Mouse (Mus musculus) lung, postnatal 10 days (tissue): Measurements from ENCODE around the gene Fzr1.

Source experiments
- DNase-seq: peaks from one replicate; pipeline ENCODE4 v3.0.0; 2021

Gene Fzr1

DNA sequence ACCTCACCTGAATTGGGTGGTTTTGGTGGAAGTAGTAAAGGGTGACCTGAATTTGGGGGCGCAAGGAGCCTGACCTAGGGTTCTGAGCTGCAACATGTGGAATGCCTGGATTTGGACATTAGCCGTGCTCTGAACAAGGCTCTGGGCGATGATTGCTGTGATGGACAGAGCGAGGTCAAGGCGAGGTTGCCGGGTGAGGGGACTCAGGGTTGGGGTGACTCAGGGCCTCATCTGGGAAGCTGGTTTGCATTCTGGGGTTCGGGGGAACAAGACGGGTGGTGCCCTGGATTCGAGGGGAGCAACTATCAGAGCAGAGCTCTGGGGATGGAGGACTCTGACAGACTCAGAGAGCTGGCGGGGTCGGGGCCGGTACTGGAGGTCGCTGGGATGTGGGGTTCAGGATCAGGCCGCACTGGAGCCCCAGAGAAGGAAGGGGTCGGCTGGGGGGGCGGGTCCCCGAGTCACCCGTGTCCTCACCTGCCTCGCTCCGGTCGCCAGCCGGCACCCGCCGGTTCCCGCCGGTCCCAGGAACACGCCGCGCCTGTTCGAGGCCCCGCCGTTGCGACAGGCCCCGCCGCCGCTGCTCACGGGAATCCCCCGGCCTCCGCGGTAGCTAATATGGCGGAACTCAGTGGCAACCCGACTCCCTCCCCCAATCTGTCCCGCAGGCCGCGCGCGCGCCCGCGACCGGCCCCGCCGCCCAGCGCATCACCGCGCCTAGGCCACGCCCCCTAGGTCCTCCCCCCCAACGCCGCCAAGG, at the start of gene Fzr1:
Gene Fzr1, minus strand, starts transcription at position 724 of the 760 bp plus-strand sequence.
- DNase-seq, result no peak

GRCm38 (mm10) chr10:81427804-81428506, 49.6 kb upstream of the Fzr1 start:
- peak; percentile 3 for DNase-seq

DNA sequence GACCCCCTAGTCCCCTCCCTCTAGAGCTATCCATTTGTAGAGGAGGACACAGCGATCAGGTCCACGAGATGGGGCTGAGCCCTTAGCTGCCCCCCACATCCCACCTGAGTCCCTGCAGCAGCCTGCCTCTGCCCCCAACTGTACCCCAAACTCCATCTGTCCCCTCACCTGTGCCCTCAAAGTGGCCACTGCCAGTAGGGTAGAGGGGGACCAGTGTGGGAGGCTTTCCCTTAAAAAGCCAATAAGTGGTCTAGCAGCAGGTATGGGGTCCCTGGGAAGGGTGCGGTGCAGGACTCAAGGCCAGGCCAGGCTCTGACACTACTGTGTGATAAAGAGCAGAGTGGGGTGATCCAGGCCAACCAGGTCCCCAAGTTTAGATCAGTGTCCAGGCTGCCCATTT, 49.0 kb upstream of the Fzr1 start:
- DNase-seq, result no peak

DNA sequence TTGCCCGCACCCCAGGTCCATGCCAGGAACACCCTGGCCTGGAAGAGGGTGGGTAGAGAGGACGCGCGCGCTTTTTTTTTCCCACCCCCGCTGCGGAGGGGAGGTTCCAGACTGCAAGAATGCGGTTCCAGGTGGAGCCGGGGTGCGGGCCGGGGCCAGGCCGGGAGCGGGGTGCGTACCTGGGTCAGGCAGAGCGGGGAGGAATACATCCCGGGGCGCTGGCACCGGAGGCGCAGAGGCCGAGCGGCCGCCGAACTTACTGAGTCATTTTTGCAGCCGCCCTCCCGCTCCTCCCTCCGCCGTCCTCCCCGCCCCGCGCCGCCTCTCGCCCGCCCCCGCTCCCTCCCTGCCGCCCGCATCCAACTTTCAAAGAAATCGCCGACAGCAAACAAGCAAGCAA, 48.6 kb upstream of the Fzr1 start:
- DNase-seq, result peak; percentile 75

DNA sequence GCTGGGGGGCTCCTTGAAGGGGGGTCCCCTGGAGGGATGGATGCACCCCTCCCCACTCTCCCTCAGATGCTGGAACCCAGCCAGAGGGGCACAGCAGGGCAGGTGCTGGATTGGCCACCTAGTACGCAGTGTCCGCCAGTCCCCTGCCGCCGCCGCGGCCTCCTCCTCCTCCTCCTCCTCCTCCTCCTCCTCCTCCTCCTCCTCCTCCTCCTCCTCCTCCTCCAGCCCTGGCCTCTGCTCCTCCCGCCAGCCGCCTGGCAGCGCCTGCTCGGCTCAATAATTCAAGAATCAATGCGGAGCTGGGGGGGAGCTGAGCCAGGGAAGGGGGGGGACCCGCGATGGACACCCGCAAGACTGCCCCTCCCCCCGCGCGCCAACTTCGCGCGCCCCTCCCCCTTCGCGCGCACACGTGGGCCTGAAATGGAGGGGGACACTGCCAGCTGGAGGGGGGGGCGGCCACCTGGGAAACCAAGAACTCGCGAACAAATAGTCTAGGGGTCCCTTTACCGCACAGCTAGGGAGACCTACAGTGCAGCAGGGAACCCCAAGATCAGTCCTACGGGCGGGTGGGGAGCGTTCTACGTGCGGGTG, 47.9 kb upstream of the Fzr1 start:
- DNase-seq, result peak; percentile 26

GRCm38 (mm10) chr10:81425236-81425850, 47.0 kb upstream of the Fzr1 start:
- peak; percentile 49 for DNase-seq

DNA sequence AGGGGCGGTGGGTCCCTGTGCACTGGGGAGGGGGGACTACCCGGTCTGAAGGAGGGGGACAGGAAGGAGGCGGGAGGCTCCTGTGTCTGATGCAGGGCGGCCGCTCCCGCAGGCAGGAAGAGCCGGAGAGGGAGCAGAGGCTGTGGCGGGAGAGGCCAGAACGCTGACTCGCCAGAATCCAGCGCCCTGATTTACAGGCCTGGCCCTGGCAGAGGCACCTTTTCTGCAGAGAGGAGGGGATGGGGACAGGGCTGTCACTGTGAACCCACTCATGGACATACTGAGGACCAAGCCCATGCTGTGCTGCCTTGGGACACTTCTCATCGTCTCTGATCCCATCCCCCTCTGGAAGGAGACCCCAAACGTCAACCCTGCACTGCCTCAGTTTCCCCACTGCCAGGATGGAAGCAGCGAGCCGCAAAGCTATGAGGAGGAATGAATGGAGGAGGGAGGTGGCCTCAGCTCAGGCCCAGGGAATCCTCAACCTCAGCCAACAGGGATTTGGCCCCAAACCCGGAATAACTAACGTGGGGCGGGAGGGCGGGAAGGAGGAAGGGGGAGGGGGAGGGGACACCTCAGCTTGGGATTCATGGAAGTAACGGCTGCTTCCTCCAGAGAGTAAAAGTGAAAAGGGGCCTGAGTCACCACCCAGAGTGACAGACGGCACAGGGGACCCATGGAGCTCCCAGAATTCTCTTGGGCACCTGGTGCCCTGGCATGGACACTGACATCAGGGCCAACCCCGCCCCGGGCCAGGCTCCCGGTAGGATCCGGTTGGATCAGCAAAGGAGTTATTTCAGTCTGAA, 46.1 kb upstream of the Fzr1 start:
- peak; percentile 71 for DNase-seq

DNA sequence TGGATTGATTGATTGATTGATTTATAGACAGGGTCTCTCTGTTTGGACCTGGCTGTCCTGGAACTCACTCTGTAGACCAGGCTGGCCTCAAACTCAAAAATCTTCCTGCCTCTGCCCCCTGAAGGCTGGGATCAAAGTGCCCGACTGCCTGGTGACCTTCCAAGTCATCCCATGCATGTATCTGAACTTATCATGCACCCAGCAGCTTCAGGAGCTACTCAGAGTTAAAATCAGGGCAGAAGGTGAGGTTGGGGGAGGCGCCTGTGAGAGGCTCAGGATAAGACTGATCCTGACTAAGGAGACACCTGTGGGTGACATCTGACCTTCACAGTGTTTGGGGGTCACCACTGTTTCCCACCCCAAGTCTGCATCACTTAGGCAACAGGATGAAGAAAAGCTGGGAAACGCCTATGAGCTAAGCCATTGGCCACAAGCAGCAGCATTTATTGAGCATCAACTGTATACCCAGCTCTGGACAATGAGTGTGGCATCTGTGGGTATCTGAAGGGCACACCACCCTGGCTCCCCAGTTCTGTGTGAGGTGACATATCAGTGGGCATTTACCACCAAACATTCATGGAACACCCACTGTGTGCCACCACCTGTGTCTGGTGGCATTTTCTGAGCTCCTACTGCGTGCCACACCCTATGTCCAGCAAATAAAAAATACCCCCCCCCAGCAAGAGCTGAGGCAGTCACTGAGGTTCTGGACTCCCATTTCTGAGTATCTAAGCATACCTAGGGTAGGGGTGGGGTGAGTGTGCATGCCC, 45.3 kb upstream of the Fzr1 start:
- DNase-seq, result peak; percentile 2

DNA sequence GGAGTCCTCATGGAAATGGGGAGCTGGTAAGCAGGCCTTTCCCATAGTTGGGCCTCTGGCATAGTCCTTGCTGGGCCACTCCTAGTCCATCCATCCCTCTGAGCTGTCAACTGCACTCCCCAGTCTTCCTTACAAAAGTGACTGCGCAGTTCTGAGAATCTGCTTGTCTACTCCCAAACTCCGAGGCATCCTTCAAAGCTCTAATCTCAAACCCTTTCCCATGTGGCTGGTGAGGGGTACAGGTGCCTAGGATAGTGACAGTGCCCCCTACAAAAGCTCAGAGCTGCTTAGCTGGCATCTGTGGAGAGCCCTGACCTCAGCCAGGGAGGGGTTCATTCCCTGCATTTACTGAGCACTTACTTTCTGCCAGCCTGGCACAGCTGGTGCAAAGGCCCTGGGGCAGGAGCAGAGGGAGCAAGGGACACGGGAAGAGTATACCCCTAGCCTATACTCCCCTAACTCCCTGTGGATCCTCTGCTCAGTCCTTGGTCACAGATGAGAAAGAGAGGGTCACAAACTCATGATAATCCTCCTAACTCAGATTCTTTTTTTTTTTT, 44.4 kb upstream of the Fzr1 start:
- DNase-seq, result peak; percentile 2

- peak; percentile 48 for DNase-seq
These were observed 43.9 kb upstream of the Fzr1 start for GRCm38 (mm10) chr10:81422191-81422590.

DNA sequence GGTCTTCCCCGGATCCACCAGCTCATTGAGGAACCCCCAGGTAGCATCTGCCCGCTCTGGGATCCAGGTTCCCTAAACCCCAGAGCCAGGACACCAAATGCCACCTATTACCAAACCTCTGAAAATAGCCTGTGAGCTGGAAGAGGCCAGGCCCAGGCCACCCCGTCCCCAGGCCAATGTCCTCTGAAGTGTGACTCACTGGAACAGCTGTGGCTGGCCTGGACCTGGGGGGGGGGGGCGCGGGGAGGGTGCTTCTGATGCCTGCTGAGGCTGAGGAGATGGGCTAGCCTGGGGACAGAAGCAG, 43.4 kb upstream of the Fzr1 start:
- peak; percentile 18 for DNase-seq

DNA sequence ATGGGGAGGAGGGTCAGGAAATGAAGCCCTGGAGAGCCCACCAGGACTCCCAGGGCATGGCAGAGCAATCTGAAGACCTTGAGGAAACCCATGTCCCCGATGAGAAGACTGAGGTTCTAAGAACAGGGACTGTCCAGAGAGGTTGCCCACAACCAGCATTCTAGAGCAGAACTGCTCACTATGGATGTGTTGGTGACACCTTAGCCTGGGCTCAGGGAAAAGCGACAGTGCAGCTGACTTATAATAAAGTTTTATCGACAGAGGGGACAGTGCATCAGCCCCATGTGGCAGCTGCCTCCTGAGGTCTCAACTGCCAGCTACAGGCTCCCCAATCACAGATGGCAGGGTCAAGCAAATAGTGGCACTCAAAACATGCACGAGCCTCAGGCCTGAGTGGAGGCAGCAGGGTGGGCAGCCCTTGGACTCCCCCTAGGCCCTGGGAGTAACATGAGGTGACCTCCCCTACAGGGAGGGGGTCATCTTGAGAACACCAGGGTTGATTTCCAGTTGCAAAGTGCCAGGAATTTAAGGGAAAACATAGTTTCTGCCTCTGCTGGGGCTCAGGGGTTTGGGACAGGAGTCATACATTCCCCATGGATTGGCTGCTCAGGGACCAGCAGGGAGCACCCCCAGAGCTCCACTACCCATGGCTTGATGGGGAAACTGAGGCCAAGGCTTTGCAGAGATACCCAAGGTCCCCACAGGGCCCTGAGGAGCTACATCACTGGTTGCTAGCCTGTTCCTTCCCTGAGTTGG, 42.9 kb upstream of the Fzr1 start:
- DNase-seq, result peak; percentile 3

GRCm38 (mm10) chr10:81420191-81420767, 42.0 kb upstream of the Fzr1 start:
- DNase-seq, result peak; percentile 67

DNA sequence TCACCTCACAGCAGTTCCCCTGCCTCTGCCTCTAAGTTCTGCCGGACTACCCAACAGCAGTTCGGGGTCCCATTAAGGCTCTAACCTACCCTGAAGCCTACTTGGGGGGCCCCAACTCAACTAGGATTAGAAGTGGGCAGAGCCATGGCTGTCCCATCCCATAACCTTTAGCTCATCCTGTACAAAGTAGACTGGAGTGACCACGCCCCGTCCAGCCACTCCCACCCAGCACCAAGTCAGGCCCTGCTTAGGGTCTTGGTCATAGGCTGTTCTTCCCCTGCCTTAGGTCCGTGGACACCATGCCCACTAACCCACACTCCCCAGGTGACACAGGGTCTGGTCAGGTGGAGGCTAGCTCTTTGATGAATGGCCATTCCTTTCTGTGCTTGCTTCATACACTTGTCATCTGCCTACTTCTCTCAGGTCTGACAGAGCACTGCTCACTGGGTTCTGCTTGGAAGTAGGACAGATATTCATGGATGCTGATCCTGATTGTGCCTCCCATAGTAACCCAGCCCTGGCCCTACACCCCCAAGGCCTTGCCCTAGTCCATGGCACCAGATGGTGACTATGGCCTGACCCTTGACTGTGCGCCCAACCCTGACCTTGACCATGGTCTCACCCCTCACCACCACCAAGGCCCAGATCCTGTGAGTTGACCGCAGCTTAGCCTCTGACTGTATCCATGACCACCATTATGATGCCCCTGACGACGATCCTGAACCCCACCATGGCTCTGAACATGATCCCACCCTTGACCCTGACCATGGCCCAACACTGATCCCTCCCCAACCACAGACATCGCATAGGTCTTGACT, 41.0 kb upstream of the Fzr1 start:
- peak; percentile 7 for DNase-seq

DNA sequence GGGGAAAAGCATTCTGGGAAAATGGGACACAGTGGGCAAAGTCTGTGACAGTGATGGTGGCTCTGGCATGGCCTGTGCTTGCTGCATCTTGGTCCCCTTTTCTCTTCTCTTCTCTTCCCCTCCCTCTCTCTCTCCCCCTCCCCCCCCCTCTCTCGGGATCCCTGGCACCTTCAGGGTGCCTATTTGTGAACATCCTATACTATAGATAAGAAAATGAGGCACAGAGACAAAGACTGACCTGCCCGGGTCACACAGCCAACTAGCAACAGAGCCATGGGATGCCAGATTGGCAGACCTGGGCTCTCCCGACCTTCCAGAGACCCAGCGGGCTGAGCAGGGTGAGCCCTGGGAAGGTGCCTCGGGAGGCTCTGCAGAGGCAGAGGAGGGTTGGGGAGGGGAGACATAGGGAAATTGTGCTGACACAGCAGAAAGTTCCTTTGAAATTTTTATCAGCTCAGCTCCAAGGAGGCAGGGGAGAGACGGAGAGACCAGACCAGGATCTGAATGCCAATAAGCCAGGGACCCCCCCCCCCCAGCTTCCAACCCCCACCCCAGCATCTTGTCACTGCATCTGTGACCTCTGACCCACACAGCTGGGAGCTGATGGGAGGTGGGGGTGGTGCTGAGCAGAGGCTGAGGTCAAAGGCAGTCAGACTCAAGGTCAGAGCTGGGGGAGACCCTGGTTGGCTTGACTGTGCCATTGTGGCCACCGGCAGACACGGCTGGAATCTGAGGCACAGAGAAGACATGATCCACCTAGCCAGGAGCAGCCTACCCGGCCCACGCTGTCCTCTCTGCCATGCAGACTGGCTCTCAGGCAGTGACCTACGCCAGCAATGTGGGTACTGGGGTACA, 40.1 kb upstream of the Fzr1 start:
- no peak for DNase-seq

- DNase-seq, result peak; percentile 7
These were observed 39.2 kb upstream of the Fzr1 start for GRCm38 (mm10) chr10:81417227-81418215.

DNA sequence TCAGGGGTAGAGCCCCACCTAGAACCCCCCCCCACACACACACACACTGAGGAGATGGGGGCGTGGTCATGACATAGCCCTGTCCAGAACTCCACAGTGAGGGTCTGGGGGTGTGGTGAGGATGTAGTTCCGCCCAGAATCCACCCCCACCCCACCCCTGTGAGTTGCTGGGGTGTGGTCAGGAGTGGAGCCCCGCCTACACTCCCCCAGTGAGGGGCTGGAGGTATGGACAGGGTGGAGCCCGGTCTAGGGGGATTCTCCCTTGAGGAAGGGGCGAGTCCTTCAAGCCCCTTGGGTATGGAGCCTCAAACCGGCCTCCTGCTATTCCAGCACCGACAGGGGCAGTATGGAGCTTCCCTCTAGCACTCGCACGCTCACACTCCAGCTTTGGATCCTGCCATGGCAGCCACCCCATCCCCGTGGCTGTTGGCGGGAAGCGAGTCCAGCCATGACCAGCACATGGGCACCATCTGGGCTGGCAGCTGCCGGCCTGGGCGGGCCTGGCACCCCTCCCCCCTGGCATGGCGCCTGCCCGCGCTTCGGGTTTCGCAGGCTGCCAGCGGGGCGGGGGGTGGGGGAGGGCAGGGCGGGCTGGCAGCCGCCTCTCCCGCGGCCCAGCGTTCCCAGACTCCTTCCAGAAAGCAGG, 38.4 kb upstream of the Fzr1 start:
- peak; percentile 91 for DNase-seq
